Mouse (Mus musculus): Measurements from ENCODE around the gene Dcaf17.

GRCm38 (mm10) chr2:71050511-71050910 is 4.6 kb upstream of the Dcaf17 start:
- TF ChIP-seq POLR2A (IDR thresholded peaks at IDR 0.05; ENCODE audit: low read depth, low read length) (no peak), CTCF (IDR thresholded peaks at IDR 0.05; ENCODE audit: extremely low read depth, insufficient read depth, insufficient read length, insufficient replicate concordance) (no peak)
